Mouse (Mus musculus) cerebellum, adult 18-20 months (tissue): Measurements from ENCODE around the gene Pgrmc1.
A peak's percentile ranks its signal among the peaks of the same experiment; 100 is the strongest.

Experiments
- DNase-seq, 2 experiments: peaks; one replicate each; pipeline ENCODE4 v3.0.0; 2021

Gene Pgrmc1

DNA sequence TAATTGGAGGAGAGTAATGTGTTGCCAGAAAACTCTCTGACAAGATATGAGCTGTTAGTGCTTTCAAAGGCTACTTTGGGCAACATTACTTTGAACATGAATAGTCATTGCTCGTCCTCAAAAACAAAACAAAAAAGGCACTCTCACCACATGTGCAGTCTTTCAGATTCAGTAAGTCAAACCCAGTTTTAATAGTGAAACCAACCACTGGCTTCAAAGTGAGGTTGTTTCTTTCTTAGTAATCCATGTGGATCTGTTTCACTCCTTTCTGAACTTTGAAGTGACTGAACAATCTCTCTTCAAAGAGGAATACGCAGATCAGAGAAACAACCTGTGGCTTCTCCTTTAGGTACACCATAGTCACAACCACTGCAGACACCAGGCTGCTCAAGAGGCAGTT, 11.1 kb downstream of the Pgrmc1 start:
- no peak for DNase-seq

- no peak for DNase-seq
These were observed 30.1 kb downstream of the Pgrmc1 start for GRCm38 (mm10) chrX:36628102-36628501.

DNA sequence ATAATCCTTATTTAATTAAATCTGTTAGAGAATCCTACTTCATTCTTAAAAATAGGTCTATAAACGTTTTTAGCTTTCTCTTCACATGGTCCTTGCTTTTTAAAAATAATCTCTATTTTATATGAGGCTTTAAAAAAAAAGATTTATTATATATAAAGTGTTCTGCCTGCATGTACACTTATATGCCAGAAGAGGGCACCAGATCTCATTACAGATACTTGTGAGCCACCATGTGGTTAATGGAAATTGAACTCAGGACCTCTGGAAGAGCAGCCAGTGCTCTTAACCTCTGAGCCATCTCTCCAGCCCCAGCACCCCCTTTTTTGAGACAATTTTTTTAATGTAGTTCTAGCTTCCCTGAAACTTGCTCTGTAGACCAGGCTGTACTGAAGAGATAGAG, 32.8 kb downstream of the Pgrmc1 start:
- DNase-seq: no peak

DNA sequence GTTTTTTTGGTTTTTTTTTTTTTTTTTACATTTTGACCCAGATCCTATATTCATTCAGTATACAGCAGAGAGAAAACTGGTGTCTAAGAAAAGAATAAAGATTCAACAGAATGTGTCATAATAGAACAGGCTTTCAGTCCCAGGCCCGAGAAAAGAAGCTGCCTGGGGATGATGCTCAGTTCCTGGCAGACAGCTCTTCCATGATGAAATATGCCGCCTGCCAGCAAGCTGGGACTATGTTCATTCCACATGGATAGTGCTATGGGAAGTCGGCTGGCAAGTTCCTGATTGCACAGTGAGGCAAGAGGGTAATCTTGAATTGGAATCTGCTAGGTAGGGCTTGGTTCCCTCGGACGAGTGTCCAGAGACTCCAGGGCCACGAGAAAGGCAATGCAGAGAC, 42.0 kb downstream of the Pgrmc1 start:
- DNase-seq: peak; percentile 40 to 41

GRCm38 (mm10) chrX:36644657-36645551, 46.9 kb downstream of the Pgrmc1 start, which contains the start of gene Akap17b:
Akap17b (minus strand) TSS chrX:36645395.
- DNase-seq: peak; percentile 86 to 91
